Mouse (Mus musculus): ENCODE measurements around the gene Srsf1. TPM values are rescaled to one million over a fixed set of nuclear protein-coding genes. Genes with fewer than 3 reads are reported as not detected.

The Srsf1 gene
- total and polyA plus RNA-seq, 3 experiments, result 241 to 397 (median 298) TPM

DNA sequence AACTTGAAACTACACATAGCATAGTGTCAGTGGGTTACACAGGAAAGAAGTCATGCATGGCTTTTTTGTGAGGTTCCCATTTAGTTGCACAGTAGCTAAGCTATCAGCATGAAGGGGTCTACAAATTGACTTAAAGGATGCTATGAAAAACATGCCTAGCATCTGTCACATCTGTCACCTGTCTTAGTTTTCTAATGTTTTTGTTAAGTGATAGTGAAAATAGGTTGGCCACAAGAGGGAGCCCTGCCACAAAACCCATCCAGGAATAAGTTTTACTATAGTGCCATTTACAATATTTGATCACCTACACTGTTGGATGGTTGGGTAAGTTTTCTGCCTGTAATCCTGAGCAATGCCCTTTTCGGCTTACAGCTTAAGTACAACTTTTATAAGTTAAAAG is 7.4 kb downstream of the Srsf1 start:
- Histone ChIP-seq H3K9me3 (replicated peaks) (no peaks in the 10 kb centered on the region), H3K27me3 (ENCODE audit: insufficient read depth, low read length) (no peaks in the 10 kb centered on the region), H3K4me3 (ENCODE audit: low read depth, low read length) (no peak overlapping the region), H3K4me1 (ENCODE audit: insufficient read depth, low read depth, low read length) (peaks cover 25% of the 10 kb centered on the region), H3K36me3 (replicated peaks) (peaks cover 48% of the 10 kb centered on the region)
- no peak for ATAC-seq (ENCODE audit: extremely low read depth, insufficient number of reproducible peaks, low FRiP score, poor library complexity, severe bottlenecking)
- peak; percentile 20 for DNase-seq (ENCODE audit: low spot score)
- TF ChIP-seq POLR2AphosphoS5 (IDR thresholded peaks at IDR 0.05; ENCODE audit: insufficient replicate concordance, low read depth, low read length) (no peak), GATA2 (IDR thresholded peaks at IDR 0.05; ENCODE audit: borderline replicate concordance, low read depth, low read length) (no peak), CTCF (IDR thresholded peaks at IDR 0.05; ENCODE audit: low read depth, low read length) (peak; percentile 38; the same call in 1 of the 2 replicates)

DNA sequence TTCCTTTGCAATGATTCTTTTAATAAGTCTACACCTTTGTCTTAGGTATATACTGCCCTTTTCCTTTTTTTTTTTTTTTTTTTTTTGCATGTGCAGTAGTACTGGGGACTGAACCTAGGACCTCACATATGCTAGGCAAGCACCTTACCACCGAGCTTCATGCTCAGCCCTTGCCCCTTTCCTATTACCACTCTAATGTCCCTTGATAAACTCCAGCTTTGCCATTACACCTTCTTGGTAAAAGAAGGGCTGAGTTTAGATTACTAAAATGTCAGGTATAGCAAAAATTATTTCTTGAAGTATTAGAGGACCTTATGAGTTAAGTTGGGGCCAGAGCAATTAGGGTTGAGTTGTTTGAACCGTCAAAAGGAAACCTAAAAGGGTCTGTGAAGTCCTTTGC is 8.6 kb downstream of the Srsf1 start:
- H3K27me3 ChIP-seq (ENCODE audit: insufficient read depth, low read length), result no peaks in the 10 kb centered on the region
- H3K4me3 ChIP-seq (ENCODE audit: low read depth, low read length), result no peak overlapping the region
- peaks cover 39% of the 10 kb centered on the region for H3K36me3 ChIP-seq (replicated peaks)
- H3K9me3 ChIP-seq (replicated peaks), result no peaks in the 10 kb centered on the region
- no peak for DNase-seq (ENCODE audit: low spot score)
- TF ChIP-seq POLR2AphosphoS5 (IDR thresholded peaks at IDR 0.05; ENCODE audit: insufficient replicate concordance, low read depth, low read length) (no peak), TAL1 (conservative IDR thresholded peaks at IDR 0.05; ENCODE audit: low read depth, low read length) (no peak), GATA2 (IDR thresholded peaks at IDR 0.05; ENCODE audit: borderline replicate concordance, low read depth, low read length) (no peak), CTCF (IDR thresholded peaks at IDR 0.05; ENCODE audit: low read depth, low read length) (no peak), GATA1 (IDR thresholded peaks at IDR 0.05; ENCODE audit: borderline replicate concordance, low read length) (no peak)
- ATAC-seq (ENCODE audit: extremely low read depth, insufficient number of reproducible peaks, low FRiP score, poor library complexity, severe bottlenecking), result no peak
- H3K4me1 ChIP-seq (ENCODE audit: insufficient read depth, low read depth, low read length), result peaks cover 17% of the 10 kb centered on the region

DNA sequence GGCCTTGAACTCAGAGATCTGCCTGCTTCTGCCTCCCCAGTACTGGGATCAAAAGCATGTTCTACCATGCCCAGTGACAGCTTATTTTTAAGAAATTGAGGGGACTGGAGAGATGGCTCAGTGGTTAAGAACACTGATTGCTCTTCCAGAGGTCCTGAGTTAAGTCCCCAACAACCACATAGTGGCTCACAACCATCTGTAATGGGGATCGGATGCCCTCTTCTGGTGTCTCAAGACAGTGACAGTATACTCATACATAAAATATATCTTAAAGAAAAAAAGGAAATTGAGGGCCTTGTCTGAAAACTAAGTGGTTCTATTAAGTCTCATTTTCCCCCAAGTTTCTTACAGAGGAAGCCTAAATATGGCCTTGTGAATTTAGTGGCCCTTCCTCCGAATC is 10.6 kb downstream of the Srsf1 start:
- Histone ChIP-seq H3K27me3 (ENCODE audit: insufficient read depth, low read length) (no peaks in the 10 kb centered on the region), H3K36me3 (replicated peaks) (peaks cover 31% of the 10 kb centered on the region), H3K4me1 (ENCODE audit: insufficient read depth, low read depth, low read length) (peaks cover 10% of the 10 kb centered on the region), H3K9me3 (replicated peaks) (no peaks in the 10 kb centered on the region), H3K4me3 (ENCODE audit: low read depth, low read length) (no peak overlapping the region)
- no peak for ATAC-seq (ENCODE audit: extremely low read depth, insufficient number of reproducible peaks, low FRiP score, poor library complexity, severe bottlenecking)
- no peak for DNase-seq (ENCODE audit: low spot score)
- no peak for TF ChIP-seq POLR2AphosphoS5 (IDR thresholded peaks at IDR 0.05; ENCODE audit: insufficient replicate concordance, low read depth, low read length)

DNA sequence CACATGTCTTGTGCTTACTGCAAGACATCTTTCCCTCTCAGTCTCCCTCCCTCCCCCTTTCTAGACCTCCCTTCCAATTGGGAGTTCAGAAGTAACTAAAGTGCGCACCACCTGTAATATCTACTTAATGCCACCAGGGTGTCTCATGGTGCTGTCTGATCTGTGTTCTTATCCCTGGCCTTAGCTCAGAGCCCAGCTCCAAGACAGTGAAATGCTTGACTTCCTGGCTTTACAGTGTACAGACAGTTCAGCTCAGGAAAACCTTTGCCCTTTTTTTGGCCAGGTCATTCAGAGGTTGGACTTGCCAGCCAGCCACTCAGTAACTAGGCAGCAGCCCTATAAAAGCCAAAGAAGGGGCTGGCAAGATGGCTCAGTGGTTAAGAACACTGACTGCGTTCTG is 12.0 kb downstream of the Srsf1 start:
- Histone ChIP-seq H3K4me1 (ENCODE audit: insufficient read depth, low read depth, low read length) (peaks cover 6% of the 10 kb centered on the region), H3K27me3 (ENCODE audit: insufficient read depth, low read length) (no peaks in the 10 kb centered on the region), H3K9me3 (replicated peaks) (no peaks in the 10 kb centered on the region), H3K36me3 (replicated peaks) (peaks cover 25% of the 10 kb centered on the region), H3K4me3 (ENCODE audit: low read depth, low read length) (no peak overlapping the region)
- TF ChIP-seq CTCF (IDR thresholded peaks at IDR 0.05; ENCODE audit: low read depth, low read length) (peak; percentile 73), GATA1 (IDR thresholded peaks at IDR 0.05; ENCODE audit: borderline replicate concordance, low read length) (no peak)
- peak; percentile 54; the same call in 1 of the 2 replicates for ATAC-seq (ENCODE audit: extremely low read depth, insufficient number of reproducible peaks, low FRiP score, poor library complexity, severe bottlenecking)
- peak; percentile 53 for DNase-seq (ENCODE audit: low spot score)

DNA sequence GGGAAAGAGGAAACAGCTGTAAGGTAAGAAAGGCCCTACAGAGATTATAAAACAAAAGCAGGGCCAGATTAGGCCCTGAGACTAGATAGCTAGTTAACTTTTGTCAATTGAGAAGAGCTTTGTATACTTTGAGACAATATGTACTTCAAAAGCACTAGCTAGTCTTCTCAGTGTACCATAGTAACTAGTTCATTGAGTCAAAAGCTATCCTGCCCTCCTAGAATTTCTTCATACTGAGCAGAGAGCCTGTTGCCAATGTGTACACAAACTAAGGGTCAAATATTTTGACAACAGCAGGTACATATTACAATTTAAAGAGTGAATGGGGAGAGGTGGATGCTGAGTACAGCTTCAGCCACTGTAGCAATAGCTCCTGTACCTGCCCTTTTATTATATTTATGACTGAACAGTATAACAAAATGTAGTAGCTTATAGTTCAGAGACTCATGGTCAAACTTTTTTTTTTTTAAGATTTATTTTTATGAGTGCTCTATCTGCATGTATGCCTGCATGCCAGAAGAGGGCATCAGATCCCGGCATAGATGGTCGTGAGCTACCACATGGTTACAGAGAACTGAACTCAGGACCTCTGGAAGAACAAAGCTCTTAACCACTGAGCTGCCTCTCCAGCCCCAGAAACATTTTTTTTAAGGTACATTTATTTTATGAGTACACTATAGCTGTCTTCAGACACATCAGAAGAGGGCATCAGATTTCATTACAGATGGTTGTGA is 14.9 kb downstream of the Srsf1 start:
- Histone ChIP-seq H3K9me3 (replicated peaks) (no peaks in the 10 kb centered on the region), H3K4me3 (ENCODE audit: low read depth, low read length) (no peak overlapping the region), H3K27me3 (ENCODE audit: insufficient read depth, low read length) (no peaks in the 10 kb centered on the region), H3K36me3 (replicated peaks) (peaks cover 11% of the 10 kb centered on the region), H3K4me1 (ENCODE audit: insufficient read depth, low read depth, low read length) (peaks cover 7% of the 10 kb centered on the region)
- ATAC-seq (ENCODE audit: extremely low read depth, insufficient number of reproducible peaks, low FRiP score, poor library complexity, severe bottlenecking) (no peak), DNase-seq (ENCODE audit: low spot score) (no peak)
- TF ChIP-seq GATA1 (IDR thresholded peaks at IDR 0.05; ENCODE audit: borderline replicate concordance, low read length), result no peak
- TF ChIP-seq POLR2AphosphoS5 (IDR thresholded peaks at IDR 0.05; ENCODE audit: insufficient replicate concordance, low read depth, low read length), result no peak
- no peak for TF ChIP-seq GATA2 (IDR thresholded peaks at IDR 0.05; ENCODE audit: borderline replicate concordance, low read depth, low read length)
- TF ChIP-seq TAL1 (conservative IDR thresholded peaks at IDR 0.05; ENCODE audit: low read depth, low read length), result no peak
- TF ChIP-seq CTCF (IDR thresholded peaks at IDR 0.05; ENCODE audit: low read depth, low read length), result no peak

DNA sequence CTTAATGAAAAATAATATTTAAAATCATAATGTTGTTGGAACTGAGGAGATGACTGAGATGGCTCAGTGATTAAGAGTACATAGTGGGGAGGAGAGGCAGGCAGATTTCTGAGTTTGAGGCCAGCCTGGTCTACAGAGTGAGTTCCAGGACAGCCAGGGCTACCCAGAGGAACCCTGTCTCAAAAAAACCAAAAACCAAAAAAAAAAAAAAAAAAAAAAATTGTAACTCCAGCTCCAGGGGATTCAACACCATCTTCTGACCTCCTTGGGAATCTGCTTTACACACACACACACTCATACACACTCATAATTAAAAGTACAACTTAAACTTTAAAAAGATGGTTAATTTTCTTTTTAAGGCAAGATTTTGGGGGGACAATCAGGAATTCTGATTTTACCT is 18.6 kb downstream of the Srsf1 start:
- H3K4me3 ChIP-seq (ENCODE audit: low read depth, low read length), result no peak overlapping the region

DNA sequence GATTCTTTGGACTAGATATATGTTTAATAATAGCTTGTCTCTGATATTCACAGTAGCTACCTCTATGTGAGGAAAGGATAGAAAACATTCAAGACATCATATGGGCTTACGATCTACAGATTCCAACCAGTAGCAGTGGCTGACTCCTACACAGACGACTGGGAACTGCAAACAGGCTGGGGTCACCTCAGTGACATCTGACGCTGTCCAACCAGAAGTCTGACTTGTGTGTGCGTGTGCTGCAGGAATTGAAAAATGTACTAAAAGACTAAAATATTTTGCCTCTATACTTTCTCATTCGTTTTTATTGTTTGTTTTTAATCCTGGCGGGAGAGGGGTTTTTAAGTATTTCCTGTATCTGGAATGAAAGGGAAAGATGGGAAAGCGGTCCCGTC is 20.0 kb downstream of the Srsf1 start:
- Histone ChIP-seq H3K27me3 (ENCODE audit: insufficient read depth, low read length) (no peaks in the 10 kb centered on the region), H3K36me3 (replicated peaks) (peaks cover 9% of the 10 kb centered on the region), H3K4me3 (ENCODE audit: low read depth, low read length) (peak overlapping the region; percentile 93), H3K4me1 (ENCODE audit: insufficient read depth, low read depth, low read length) (peaks cover 34% of the 10 kb centered on the region), H3K9me3 (replicated peaks) (no peaks in the 10 kb centered on the region)
- no peak for DNase-seq (ENCODE audit: low spot score)
- TF ChIP-seq POLR2AphosphoS5 (IDR thresholded peaks at IDR 0.05; ENCODE audit: insufficient replicate concordance, low read depth, low read length) (no peak), GATA1 (IDR thresholded peaks at IDR 0.05; ENCODE audit: borderline replicate concordance, low read length) (no peak), GATA2 (IDR thresholded peaks at IDR 0.05; ENCODE audit: borderline replicate concordance, low read depth, low read length) (no peak), TAL1 (conservative IDR thresholded peaks at IDR 0.05; ENCODE audit: low read depth, low read length) (no peak)
- ATAC-seq (ENCODE audit: extremely low read depth, insufficient number of reproducible peaks, low FRiP score, poor library complexity, severe bottlenecking), result no peak

More for the DNA sequence above, 18.6 kb downstream of the Srsf1 start:
- Histone ChIP-seq H3K9me3 (replicated peaks) (no peaks in the 10 kb centered on the region), H3K36me3 (replicated peaks) (peaks cover 3% of the 10 kb centered on the region), H3K27me3 (ENCODE audit: insufficient read depth, low read length) (no peaks in the 10 kb centered on the region), H3K4me1 (ENCODE audit: insufficient read depth, low read depth, low read length) (peaks cover 26% of the 10 kb centered on the region)
- DNase-seq (ENCODE audit: low spot score) (no peak), ATAC-seq (ENCODE audit: extremely low read depth, insufficient number of reproducible peaks, low FRiP score, poor library complexity, severe bottlenecking) (no peak)
- TF ChIP-seq TAL1 (conservative IDR thresholded peaks at IDR 0.05; ENCODE audit: low read depth, low read length) (no peak), GATA1 (IDR thresholded peaks at IDR 0.05; ENCODE audit: borderline replicate concordance, low read length) (no peak), POLR2AphosphoS5 (IDR thresholded peaks at IDR 0.05; ENCODE audit: insufficient replicate concordance, low read depth, low read length) (no peak), GATA2 (IDR thresholded peaks at IDR 0.05; ENCODE audit: borderline replicate concordance, low read depth, low read length) (no peak), CTCF (IDR thresholded peaks at IDR 0.05; ENCODE audit: low read depth, low read length) (no peak)

Measured in G1E (cell line).